Mouse (Mus musculus) heart, embryonic 11.5 days (tissue): ENCODE data around the gene Col6a4. TPM values are rescaled to one million over a fixed set of nuclear protein-coding genes. Genes with fewer than 3 reads are reported as not detected.

Source experiments
- ATAC-seq: fragments of 200-750 bp; cut with Nextera tagmentation; replicated peaks from 2 replicates; pipeline ENCODE4 v1.8.0; 2017; ENCODE audit warnings: moderate library complexity; ENCODE audit not compliant: insufficient number of reproducible peaks, low FRiP score, low TSS enrichment
- H3K27ac ChIP-seq: fragments of 300-500 bp; sonication (generic); 2 replicates; pipeline ENCODE4 v1.5.1; 2014; ENCODE audit warnings: mild to moderate bottlenecking, low read depth, low read length
- H3K27me3 ChIP-seq: fragments of 300-500 bp; sonication (generic); 2 replicates; pipeline ENCODE4 v1.6.1; 2014; ENCODE audit warnings: mild to moderate bottlenecking, low read length, mixed read lengths; ENCODE audit not compliant: control insufficient read depth, insufficient read depth
- H3K36me3 ChIP-seq: fragments of 300-500 bp; sonication (generic); 2 replicates; pipeline ENCODE4 v1.6.1; 2014; ENCODE audit warnings: mild to moderate bottlenecking, low read length, moderate library complexity, mixed read lengths; ENCODE audit not compliant: control insufficient read depth, insufficient read depth
- H3K4me1 ChIP-seq: fragments of 300-500 bp; sonication (generic); 2 replicates; pipeline ENCODE4 v1.6.1; 2014; ENCODE audit warnings: low read length; ENCODE audit not compliant: control insufficient read depth, insufficient read depth
- H3K4me2 ChIP-seq: fragments of 300-500 bp; sonication (generic); 2 replicates; pipeline ENCODE4 v1.6.1; 2014; ENCODE audit warnings: mild to moderate bottlenecking, moderate library complexity
- H3K4me3 ChIP-seq: fragments of 300-500 bp; sonication (generic); 2 replicates; pipeline ENCODE4 v1.5.1; 2014; ENCODE audit warnings: low read depth, low read length
- H3K9ac ChIP-seq: fragments of 300-500 bp; sonication (generic); 2 replicates; pipeline ENCODE4 v1.6.1; 2014; ENCODE audit warnings: mild to moderate bottlenecking, low read depth, low read length, moderate library complexity
- H3K9me3 ChIP-seq: fragments of 300-500 bp; sonication (generic); replicated peaks from 2 replicates; pipeline ENCODE4 v1.6.1; 2016; ENCODE audit warnings: low read length; ENCODE audit not compliant: control insufficient read depth
- WGBS: fragments of 180-500 bp; shearing (Covaris S2); extraction: QIAGEN DNeasy Blood & Tissue Kit; methylation state at CpG from one replicate; pipeline ENCODE4 v1.1.7; 2014; ENCODE audit not compliant: insufficient replicate concordance; 5-methylcytosine and 5-hydroxymethylcytosine counted together
- polyA plus RNA-seq: library from polyadenylated mRNA; unstranded; fragments of >200 nt; fragmentation: Nextera tagmentation; extraction: Ambion mirVana; gene quantifications from 2 replicates; pipeline ENCODE4 v1.2.1, GENCODE M21; 2014

Gene Col6a4
- polyA plus RNA-seq, 1 experiment from 2014 or later = 0.06 TPM

- H3K4me1 ChIP-seq = no peaks in the 10 kb centered on the region
- H3K9ac ChIP-seq = no peak overlapping the region
- no peak overlapping the region for H3K27ac ChIP-seq
- H3K27me3 ChIP-seq = no peaks in the 10 kb centered on the region
- H3K4me2 ChIP-seq = no peak overlapping the region
- H3K36me3 ChIP-seq = no peaks in the 10 kb centered on the region
- H3K9me3 ChIP-seq = no peaks in the 10 kb centered on the region
- no peak overlapping the region for H3K4me3 ChIP-seq
- no peak for ATAC-seq
- 83% methylated on average over 6 of the region's 6 CpGs for WGBS
These were observed 107.1 kb downstream of the Col6a4 start for GRCm38 (mm10) chr9:105989468-105989867.

- Histone ChIP-seq H3K27me3 (no peaks in the 10 kb centered on the region), H3K4me3 (no peak overlapping the region), H3K4me2 (no peak overlapping the region), H3K4me1 (no peaks in the 10 kb centered on the region), H3K27ac (no peak overlapping the region), H3K36me3 (no peaks in the 10 kb centered on the region), H3K9me3 (no peaks in the 10 kb centered on the region), H3K9ac (no peak overlapping the region)
- WGBS = 64% methylated on average over 8 of the region's 8 CpGs
- ATAC-seq = no peak
These were observed 108.5 kb downstream of the Col6a4 start for GRCm38 (mm10) chr9:105988096-105988495.

GRCm38 (mm10) chr9:105984931-105985519 lies 111.6 kb downstream of the Col6a4 start:
- no peak for ATAC-seq
- no peak overlapping the region for H3K27ac ChIP-seq
- no peak overlapping the region for H3K4me3 ChIP-seq
- H3K27me3 ChIP-seq = no peaks in the 10 kb centered on the region
- H3K4me1 ChIP-seq = no peaks in the 10 kb centered on the region
- no peak overlapping the region for H3K9ac ChIP-seq
- no peaks in the 10 kb centered on the region for H3K36me3 ChIP-seq
- WGBS = 39% methylated on average over 10 of the region's 10 CpGs
- no peaks in the 10 kb centered on the region for H3K9me3 ChIP-seq
- H3K4me2 ChIP-seq = no peak overlapping the region

- Histone ChIP-seq H3K27me3 (peaks cover 9% of the 10 kb centered on the region; the same call in 1 of the 2 replicates), H3K4me2 (no peak overlapping the region), H3K4me1 (no peaks in the 10 kb centered on the region), H3K4me3 (no peak overlapping the region), H3K9me3 (no peaks in the 10 kb centered on the region), H3K27ac (no peak overlapping the region), H3K9ac (no peak overlapping the region), H3K36me3 (no peaks in the 10 kb centered on the region)
- 89% methylated on average over 8 of the region's 8 CpGs for WGBS
- ATAC-seq = no peak
These were observed 118.1 kb downstream of the Col6a4 start for GRCm38 (mm10) chr9:105978479-105978878.

GRCm38 (mm10) chr9:105976871-105977270 lies 119.7 kb downstream of the Col6a4 start:
- Histone ChIP-seq H3K9me3 (no peaks in the 10 kb centered on the region), H3K4me2 (no peak overlapping the region), H3K9ac (no peak overlapping the region), H3K27ac (no peak overlapping the region), H3K27me3 (peaks cover 9% of the 10 kb centered on the region; the same call in 1 of the 2 replicates), H3K4me3 (no peak overlapping the region), H3K4me1 (no peaks in the 10 kb centered on the region), H3K36me3 (no peaks in the 10 kb centered on the region)
- ATAC-seq = no peak
- WGBS = 20% methylated on average over 13 of the region's 13 CpGs

- no peak for ATAC-seq
These were observed 120.3 kb downstream of the Col6a4 start for GRCm38 (mm10) chr9:105976314-105976713.

GRCm38 (mm10) chr9:105973736-105974135 lies 122.8 kb downstream of the Col6a4 start:
- peaks cover 9% of the 10 kb centered on the region; the same call in 1 of the 2 replicates for H3K27me3 ChIP-seq
- no peaks in the 10 kb centered on the region for H3K4me1 ChIP-seq
- H3K36me3 ChIP-seq = no peaks in the 10 kb centered on the region
- H3K27ac ChIP-seq = no peak overlapping the region
- WGBS = 76% methylated on average over 1 of the region's 1 CpGs
- no peak overlapping the region for H3K4me2 ChIP-seq
- ATAC-seq = no peak
- H3K4me3 ChIP-seq = no peak overlapping the region
- H3K9ac ChIP-seq = no peak overlapping the region
- no peaks in the 10 kb centered on the region for H3K9me3 ChIP-seq

More at GRCm38 (mm10) chr9:105976314-105976713, 120.3 kb downstream of the Col6a4 start:
- Histone ChIP-seq H3K4me1 (no peaks in the 10 kb centered on the region), H3K36me3 (no peaks in the 10 kb centered on the region), H3K9me3 (no peaks in the 10 kb centered on the region), H3K4me2 (no peak overlapping the region), H3K4me3 (no peak overlapping the region), H3K9ac (no peak overlapping the region), H3K27ac (no peak overlapping the region), H3K27me3 (peaks cover 9% of the 10 kb centered on the region; the same call in 1 of the 2 replicates)
- WGBS = 48% methylated on average over 6 of the region's 6 CpGs

GRCm38 (mm10) chr9:105972031-105972430 lies 124.6 kb downstream of the Col6a4 start:
- no peak overlapping the region for H3K9ac ChIP-seq
- H3K27me3 ChIP-seq = peaks cover 6% of the 10 kb centered on the region; the same call in 1 of the 2 replicates
- no peaks in the 10 kb centered on the region for H3K4me1 ChIP-seq
- ATAC-seq = no peak
- H3K4me2 ChIP-seq = no peak overlapping the region
- H3K27ac ChIP-seq = no peak overlapping the region
- H3K9me3 ChIP-seq = no peaks in the 10 kb centered on the region
- 75% methylated on average over 3 of the region's 3 CpGs for WGBS
- no peaks in the 10 kb centered on the region for H3K36me3 ChIP-seq
- no peak overlapping the region for H3K4me3 ChIP-seq

- Histone ChIP-seq H3K36me3 (no peaks in the 10 kb centered on the region), H3K4me3 (no peak overlapping the region), H3K9ac (no peak overlapping the region), H3K27me3 (peaks cover 5% of the 10 kb centered on the region; the same call in 1 of the 2 replicates), H3K27ac (no peak overlapping the region), H3K4me2 (no peak overlapping the region), H3K4me1 (no peaks in the 10 kb centered on the region), H3K9me3 (no peaks in the 10 kb centered on the region)
- no peak for ATAC-seq
- 89% methylated on average over 14 of the region's 14 CpGs for WGBS
These were observed 125.2 kb downstream of the Col6a4 start for GRCm38 (mm10) chr9:105971351-105971894.
